Mouse (Mus musculus): ENCODE measurements around the gene Zfp541.

Gene Zfp541

GRCm38 (mm10) chr7:16061219-16062098 lies at the start of gene Zfp541:
Gene Zfp541 (plus strand): TSS chr7:16061814.
- DNase-seq (ENCODE audit: low read depth, low spot score), result no peak

- no peak for DNase-seq (ENCODE audit: low read depth, low spot score)
These were observed 48.9 kb upstream of the Zfp541 start for GRCm38 (mm10) chr7:16012576-16013263.

DNA sequence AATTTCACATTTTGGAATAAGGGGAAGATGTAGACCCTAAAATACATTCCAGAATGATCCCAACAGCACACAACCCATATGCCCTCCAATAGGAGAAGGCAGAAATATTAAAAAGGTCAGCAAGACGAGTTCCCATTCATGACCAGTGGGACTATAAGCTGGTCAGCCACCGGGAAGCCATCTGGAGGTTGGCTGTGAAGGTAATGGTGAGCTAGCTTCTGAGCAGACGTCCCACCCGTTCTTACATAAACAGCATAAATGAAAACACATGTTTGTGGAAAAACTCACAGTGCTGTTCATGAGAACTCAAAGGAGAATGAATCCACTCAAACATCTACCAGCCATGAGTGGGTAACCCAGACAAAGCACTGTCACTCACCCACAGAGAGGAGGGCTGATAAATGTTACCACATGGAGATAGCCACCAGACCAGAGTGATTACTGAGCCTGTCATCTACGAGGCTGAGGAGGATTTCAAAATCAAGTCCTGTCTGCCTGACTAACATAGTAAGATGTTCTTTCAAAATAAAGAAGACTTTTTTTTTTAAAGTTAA lies 47.8 kb upstream of the Zfp541 start:
- no peak for DNase-seq (ENCODE audit: low read depth, low spot score)

- DNase-seq (ENCODE audit: low read depth, low spot score), result no peak
These were observed 47.0 kb upstream of the Zfp541 start for GRCm38 (mm10) chr7:16014521-16015175.

DNA sequence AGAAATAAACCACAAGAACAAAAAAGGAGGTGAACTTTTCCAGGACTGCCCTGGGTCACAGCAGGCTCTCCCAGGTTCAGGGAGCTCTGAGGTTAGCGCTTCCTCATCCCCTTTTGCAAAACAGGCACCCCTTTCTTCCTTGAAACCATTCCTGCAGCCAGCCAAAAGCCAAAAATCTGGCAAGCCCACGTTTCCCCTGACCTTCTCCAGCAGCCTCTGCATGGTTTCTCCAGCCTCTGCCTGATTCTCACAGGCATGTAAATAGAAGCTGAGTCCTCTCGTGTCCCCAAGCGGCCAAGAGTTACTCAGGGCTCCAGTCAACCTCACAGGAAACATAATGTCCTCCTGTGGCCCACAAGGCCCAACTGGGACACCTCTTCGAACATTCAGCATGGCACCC lies 46.2 kb upstream of the Zfp541 start:
- no peak for DNase-seq (ENCODE audit: low read depth, low spot score)

DNA sequence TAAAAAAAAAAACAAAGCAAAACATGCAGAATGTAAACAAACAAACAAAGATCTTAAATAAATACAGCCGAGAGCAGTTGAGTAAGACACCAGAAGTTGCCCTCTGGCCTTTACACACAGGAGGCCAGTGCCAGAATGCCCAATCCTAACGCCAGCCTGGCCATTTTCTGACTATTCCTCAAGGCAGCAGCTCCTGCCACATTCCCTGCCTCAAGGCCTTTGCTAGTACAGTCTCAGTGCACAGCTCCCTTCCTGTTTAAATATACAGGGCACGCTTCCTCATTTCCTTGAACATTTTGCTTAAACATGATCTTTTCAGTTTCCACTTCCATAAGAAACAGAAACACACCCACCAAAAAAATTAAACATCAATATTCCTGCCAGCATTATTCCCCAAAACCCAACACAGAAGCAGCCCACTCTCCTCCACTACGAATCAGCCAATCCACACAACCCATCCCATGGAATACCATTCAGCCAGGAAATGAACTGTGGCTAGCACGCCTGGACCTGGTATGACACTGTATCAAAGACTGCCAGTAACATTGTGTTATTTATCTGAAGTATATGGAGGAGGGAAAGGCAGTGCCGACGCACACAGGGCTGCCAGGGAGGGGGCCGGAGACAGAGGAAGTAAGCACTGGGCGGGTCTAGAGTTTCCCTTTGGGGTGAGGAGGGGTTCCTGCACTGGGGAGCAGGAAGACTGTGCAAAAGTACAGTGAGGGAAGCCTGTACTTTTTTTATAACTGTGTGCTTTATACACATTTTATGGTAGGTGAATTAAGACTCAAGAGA lies 43.4 kb upstream of the Zfp541 start:
- no peak for DNase-seq (ENCODE audit: low read depth, low spot score)

DNA sequence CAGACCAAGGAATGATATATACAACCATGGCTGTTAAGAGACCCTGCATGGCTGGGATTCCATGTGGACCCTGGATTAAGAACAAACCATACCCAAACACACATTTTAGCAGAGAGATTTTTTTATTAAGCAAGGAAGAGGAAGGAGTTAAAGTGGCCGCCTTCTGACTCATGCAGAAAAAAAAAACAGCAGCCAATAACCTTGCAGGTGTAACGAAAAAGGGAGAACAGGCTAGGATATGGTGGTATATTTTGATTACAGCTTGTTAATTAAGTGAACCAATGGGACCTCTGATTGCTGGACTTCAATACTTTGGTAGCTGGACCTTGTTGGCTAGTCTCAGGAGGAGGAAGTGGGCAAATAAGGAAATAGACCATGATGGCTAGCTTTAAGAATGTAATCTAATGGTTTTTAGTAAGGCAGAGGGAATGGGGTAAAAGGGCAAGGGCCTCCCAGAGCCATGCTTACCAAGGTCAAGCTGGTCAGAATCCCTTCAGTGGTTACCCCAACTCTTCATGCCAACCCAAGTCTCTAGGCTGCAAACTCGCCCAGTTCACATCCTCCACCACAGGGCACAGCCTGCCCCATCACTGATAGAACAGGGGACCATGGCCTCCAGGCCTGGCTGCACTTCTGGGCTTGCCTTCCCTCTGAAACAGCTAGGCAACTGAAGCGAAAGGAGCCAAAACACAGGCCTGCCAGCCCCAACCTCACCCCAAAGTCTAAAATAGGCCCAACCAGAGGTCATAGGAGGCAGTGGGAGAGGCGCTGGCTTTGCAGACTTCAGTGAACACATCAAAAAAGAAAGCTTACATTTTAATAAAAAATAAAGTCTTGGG lies 42.1 kb upstream of the Zfp541 start:
- no peak for DNase-seq (ENCODE audit: low read depth, low spot score)

DNA sequence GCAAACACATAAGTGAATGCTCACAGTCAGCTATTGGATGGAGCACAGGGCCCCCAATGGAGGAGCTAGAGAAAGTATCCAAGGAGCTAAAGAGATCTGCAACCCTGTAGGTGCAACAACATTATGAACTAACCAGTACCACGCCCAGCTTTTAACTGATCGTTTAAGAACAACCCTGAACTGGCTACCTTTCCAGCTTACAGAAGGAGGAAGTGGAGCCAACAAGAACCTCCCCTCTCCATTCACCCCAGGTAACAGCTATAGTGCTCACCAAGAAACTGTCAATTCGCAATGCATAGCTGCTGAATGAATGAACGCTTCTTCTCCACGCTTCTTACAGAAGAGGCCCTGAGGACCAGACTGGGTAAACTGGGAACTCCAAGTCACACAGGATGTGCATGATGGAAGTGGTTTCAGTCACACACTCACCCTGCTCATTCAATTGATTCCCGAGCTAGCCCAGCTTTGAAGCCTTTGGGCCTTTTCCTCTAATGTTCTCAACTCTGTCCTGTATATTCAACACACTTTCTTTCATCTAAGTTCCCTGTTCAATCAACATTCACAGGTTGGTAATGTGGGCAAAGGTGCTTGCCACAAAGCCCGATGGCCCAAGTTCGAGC lies 36.9 kb upstream of the Zfp541 start:
- no peak for DNase-seq (ENCODE audit: low read depth, low spot score)

DNA sequence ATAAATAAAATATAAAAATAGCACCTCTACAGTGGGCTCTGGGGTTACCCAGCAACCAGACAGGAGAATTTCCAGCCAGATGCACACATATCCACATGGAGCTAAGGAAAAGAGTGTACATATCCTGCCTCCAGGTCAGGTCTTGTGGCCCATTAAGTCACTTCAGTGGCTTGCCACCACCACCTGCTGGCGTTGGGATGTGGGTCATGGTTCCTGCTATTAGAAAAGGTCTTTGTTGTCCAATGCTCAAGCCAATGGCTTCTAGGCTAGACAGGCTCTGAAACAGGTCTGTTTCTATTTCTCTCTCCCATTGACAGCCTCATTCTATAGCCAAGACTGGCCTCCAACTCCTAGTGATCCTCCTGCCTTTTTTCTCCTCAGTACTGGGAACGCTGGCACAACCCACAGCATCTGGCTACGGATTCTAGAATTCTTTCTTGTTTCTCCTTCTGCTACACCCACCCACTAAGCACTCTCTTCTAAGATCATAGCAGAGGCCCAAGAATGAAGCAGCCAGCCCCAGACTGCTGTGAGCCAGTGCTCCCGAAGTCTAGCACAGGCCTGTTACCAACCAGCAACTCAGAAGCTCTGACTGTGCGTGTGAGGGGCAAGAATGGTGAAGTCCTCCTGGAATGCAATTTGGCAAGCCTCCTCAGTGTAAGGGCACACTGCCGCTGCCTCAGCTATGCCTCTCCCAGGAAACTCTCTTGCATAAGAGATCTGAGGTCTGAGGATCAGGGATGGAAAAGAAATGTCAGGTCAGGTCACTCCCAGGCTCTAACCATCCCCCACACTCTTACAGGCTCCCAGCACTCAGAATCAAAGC lies 33.3 kb upstream of the Zfp541 start:
- DNase-seq (ENCODE audit: low read depth, low spot score), result no peak

DNA sequence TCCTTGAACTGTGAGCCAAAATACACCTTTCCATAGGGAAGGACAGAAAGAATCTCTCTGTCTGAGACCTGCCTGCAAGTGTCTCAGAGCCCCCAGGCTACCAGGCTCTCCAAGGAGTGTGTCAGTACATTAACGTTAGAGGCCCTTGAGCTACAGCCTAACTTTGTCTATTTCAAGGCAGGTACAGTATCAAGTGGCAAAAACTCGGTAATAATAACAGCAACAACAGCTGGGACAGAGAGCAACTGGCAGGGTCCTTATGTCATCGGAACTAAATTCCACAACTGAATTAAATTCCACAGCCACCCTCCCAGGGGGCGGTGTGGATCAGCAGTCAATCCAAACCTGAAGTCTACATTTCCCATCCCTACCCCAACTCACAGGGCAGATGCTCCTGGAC lies 30.5 kb upstream of the Zfp541 start:
- no peak for DNase-seq (ENCODE audit: low read depth, low spot score)

- DNase-seq (ENCODE audit: low read depth, low spot score), result no peak
These were observed 28.6 kb upstream of the Zfp541 start for GRCm38 (mm10) chr7:16033059-16033458.

- DNase-seq (ENCODE audit: low read depth, low spot score), result no peak
These were observed 27.8 kb upstream of the Zfp541 start for GRCm38 (mm10) chr7:16033580-16034461.

- no peak for DNase-seq (ENCODE audit: low read depth, low spot score)
These were observed 24.6 kb upstream of the Zfp541 start for GRCm38 (mm10) chr7:16036972-16037371.

DNA sequence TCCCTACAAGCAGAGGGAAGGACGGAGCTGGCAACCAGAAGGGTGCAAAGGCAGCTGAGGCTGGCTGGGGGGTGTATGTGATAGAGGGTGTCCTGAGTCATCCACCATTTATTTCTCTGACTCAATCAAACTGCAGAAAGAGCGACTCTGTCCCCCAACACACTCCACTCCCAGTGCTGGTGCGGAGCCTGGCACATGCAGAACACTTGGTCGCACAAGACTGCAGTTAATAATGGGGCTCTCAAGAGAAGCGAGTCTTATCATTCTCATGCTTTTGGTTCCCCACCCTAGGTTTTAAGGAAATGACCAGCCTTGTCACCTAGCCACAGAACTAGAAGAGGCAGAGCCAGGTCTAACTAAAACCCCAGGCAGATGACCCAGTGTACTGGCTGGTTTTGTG lies 22.3 kb upstream of the Zfp541 start:
- no peak for DNase-seq (ENCODE audit: low read depth, low spot score)

- no peak for DNase-seq (ENCODE audit: low read depth, low spot score)
These were observed 20.4 kb upstream of the Zfp541 start for GRCm38 (mm10) chr7:16041208-16041607.

GRCm38 (mm10) chr7:16042850-16043775 lies 18.5 kb upstream of the Zfp541 start:
- no peak for DNase-seq (ENCODE audit: low read depth, low spot score)

GRCm38 (mm10) chr7:16043861-16044435 lies 17.7 kb upstream of the Zfp541 start:
- DNase-seq (ENCODE audit: low read depth, low spot score), result no peak
